In genomic region chr2:52674886-52675277, GRCm38 (mm10) we compare ENCODE assay signal across 8 mouse cellular contexts. TPM values are rescaled to one million over a fixed set of nuclear protein-coding genes. Genes with fewer than 3 reads are reported as not detected.
DNase-seq lines count a peak whose midpoint lies in the region; ATAC-seq lines count a peak whose summit lies in the region.

No protein-coding gene starts in this region.

- no peak for ATAC-seq in lung, embryonic 16.5 days (ENCODE audit: low read depth)
- no peak for ATAC-seq in megakaryocyte-erythroid progenitor cell, adult 5-6 weeks (replicated peaks; ENCODE audit: low FRiP score, low TSS enrichment, poor library complexity, severe bottlenecking)

- peak; percentile 38 for DNase-seq in layer of hippocampus, adult 9-11 months
- no peak for DNase-seq in layer of hippocampus, postnatal 25 days (ENCODE audit: extremely low spot score in 1 of 2, low spot score in 1 of 2)
- DNase-seq in cerebellum, adult 8-10 months = peak; percentile 48
- DNase-seq in gastrocnemius, postnatal 10 days = peak; percentile 21
- peak; percentile 31 for DNase-seq in kidney, adult 11 months
- DNase-seq in right cerebral cortex, postnatal 4 days = peak; percentile 25

- peaks cover 13% of the 10 kb centered on the region for H3K27me3 ChIP-seq in lung, embryonic 16.5 days (ENCODE audit: control insufficient read depth, insufficient read depth, low read depth, low read length)

- WGBS in lung, embryonic 16.5 days = under 1% methylated on average over 19 of the region's 19 CpGs

- H3K4me1 ChIP-seq in lung, embryonic 16.5 days (replicated peaks; ENCODE audit: control insufficient read depth, insufficient read depth, low read length) = peaks cover 17% of the 10 kb centered on the region

- no peak overlapping the region for H3K27ac ChIP-seq in lung, embryonic 16.5 days (ENCODE audit: low read length)

- H3K36me3 ChIP-seq in lung, embryonic 16.5 days (ENCODE audit: control insufficient read depth, insufficient read depth, low read length) = no peaks in the 10 kb centered on the region

- no peak overlapping the region for H3K9ac ChIP-seq in lung, embryonic 16.5 days (ENCODE audit: low read length)

- peak overlapping the region; percentile 65 for H3K4me3 ChIP-seq in lung, embryonic 16.5 days (ENCODE audit: low read length)

- no peaks in the 10 kb centered on the region for H3K9me3 ChIP-seq in lung, embryonic 16.5 days (ENCODE audit: control insufficient read depth, low read length)

- peak overlapping the region; percentile 99 for H3K4me2 ChIP-seq in lung, embryonic 16.5 days (ENCODE audit: low read depth, low read length)

RNA-seq across cellular contexts. Expression of gene Cacnb4, which starts 1.7 kb away (rescaled TPM):
- 10 to 100 TPM; 74.2 to 85.2 TPM for total RNA-seq in layer of hippocampus, postnatal 25 days (2021)
- total RNA-seq in gastrocnemius, postnatal 10 days (2021) = 1 to 10 TPM in 1 of 2 experiments, under 1 TPM in 1; 0.73 to 1.6 TPM
- polyA plus RNA-seq in lung, embryonic 16.5 days (2015; fragmentation: Nextera tagmentation; extraction: Ambion mirVana) = 0.98 and 1.1 TPM in 2 replicates
- total RNA-seq in megakaryocyte-erythroid progenitor cell, adult 5-6 weeks (2014; fragmentation: Nextera tagmentation) = not detected in 2 replicates
- 0.09 TPM in 1 of 2 replicates, not detected in the other for total RNA-seq in megakaryocyte-erythroid progenitor cell, adult 5-6 weeks (2017)

Comparison
In these comparisons a context has a peak if more than half of its experiments do, and no peak if none do; other contexts are left out.
1. DNase-seq: peak in layer of hippocampus, adult 9-11 months (single experiment), cerebellum, adult 8-10 months (single experiment), gastrocnemius, postnatal 10 days (single experiment), kidney, adult 11 months (single experiment) and right cerebral cortex, postnatal 4 days (single experiment); none in layer of hippocampus, postnatal 25 days (0 of 2).
2. RNA of gene Cacnb4, which starts 1.7 kb away (total RNA-seq): 74.2 to 85.2 TPM in layer of hippocampus, postnatal 25 days; 0.73 to 1.6 TPM in gastrocnemius, postnatal 10 days and 0.09 TPM in megakaryocyte-erythroid progenitor cell, adult 5-6 weeks; every median in the first group is over 10 times any median in the second.